Mouse (Mus musculus) c-Kit-negative CD71-positive TER-119-positive erythroid progenitor cells, embryonic 14.5 days (primary cell): ENCODE measurements around the gene Ugt1a8.

Experiments used
- DNase-seq: peaks from one replicate; pipeline ENCODE4 v3.0.0-alpha.2; 2013; ENCODE audit warnings: low read depth, low spot score

Ugt1a8 gene

DNA sequence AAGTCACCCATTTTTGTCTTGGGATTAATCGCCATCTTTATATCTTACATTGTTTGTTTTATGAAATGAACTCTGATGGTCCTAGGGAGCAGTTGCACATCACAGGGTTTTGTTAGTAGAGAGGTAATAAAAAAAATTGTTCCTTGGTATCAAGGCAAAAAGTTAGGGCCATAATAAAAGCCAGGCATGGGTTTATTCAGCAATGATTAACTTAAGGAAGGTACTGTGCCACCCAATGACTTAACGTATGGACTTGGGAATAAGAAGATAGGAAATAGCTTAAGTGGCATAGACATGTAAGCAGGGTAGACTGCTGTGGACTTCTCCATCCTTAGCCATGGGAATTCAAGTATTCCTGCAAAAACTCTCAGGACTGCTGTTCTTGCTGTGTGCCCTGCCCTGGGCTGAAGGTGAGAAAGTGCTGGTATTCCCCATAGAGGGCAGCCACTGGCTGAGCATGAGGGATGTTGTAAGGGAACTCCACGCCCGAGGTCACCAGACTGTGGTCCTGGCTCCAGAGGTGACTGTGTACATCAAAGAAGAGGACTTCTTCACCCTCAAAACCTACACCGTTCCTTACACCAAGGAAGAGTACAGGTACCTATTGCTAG, 98.8 kb downstream of the Ugt1a8 start:
- DNase-seq, result no peak

DNA sequence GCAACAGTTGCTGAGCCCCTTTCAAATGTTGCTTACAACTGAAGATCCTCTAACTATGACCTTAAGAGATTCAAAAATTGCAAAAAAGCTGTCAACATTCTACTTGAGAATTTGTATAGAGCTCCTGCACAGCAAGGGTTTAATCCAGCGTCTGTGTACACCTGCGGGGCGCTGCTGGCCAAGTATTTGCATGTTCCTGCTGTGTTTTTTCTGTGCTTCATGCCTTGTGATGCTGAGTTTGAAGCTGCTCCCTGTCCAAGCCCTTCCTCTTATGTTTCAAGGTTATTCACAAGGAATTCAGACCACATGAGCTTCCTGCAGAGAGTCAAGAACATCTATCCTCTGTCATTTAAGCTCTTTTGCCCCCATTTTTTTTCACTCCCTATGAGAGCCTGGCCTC, 104.5 kb downstream of the Ugt1a8 start:
- no peak for DNase-seq

DNA sequence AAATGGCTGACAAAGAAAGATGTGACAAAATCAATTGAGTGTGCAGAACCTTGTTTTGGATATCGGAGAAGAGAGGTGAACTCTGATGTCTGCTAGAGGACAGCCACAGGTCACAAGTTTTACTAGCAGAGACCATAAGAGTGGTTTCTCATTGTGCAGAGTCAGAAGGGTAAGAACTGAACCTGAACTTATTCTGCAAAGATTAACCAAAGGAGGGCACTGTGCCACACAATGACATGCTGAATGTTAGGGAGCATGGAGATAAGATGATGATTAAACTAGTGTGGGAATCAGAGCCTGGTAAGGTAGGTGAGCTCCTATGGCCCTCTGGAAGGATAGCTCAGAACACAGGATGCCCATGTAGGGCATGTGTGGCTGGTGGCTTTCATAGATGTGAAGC, 108.1 kb downstream of the Ugt1a8 start:
- no peak for DNase-seq

DNA sequence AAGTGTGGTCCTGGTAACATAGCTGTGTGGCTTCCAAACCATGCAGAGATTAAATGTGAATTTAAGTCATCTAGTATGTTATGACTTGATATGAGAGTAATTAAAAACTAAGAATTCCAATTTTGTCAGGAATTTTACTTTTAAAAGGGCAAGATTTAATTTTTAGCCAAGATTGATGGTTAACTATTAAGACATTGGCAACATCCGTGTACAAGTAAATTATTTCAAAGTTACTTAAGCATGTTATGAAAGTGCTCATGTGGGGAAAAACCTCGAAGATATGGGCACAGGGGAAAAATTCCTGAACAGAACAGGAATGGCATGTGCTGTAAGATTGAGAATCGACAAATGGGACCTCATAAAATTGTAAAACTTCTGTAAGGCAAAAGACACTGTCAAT, 109.8 kb downstream of the Ugt1a8 start:
- DNase-seq, result no peak

DNA sequence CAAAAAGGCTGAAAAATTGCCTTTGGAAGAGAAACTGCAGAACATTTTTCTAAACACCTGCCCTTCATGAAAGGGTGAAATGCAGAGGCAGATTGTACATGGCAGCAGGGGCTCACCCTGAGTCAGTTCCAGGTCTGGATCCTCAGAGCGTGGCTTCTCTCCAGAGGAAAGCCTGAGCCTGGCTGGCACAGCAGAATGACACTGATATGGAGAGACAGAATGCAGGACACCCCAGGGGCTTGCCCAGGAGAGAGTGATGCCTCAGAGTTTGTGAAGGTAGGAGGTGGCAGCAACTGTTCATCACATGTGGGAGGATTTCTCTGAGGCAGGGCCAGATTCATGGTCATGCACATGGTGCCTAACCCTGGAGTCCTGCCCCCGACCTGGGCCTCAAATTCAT, 112.4 kb downstream of the Ugt1a8 start:
- DNase-seq, result no peak

DNA sequence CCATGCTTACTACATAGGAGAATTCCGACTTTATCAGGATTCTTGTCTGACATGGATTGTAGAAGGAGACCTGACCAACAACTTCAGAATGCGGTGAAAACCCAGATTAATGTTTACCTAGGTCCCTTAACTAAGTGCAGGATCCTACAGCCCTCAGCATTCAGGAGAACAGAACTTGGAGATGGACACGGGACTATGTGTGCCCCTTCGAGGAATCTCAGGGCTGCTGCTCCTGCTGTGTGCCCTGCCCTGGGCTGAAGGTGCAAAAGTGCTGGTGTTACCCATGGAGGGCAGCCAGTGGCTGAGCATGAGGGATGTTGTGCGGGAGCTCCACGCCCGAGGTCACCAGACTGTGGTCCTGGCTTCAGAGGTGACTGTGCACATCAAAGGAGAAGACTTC, 112.8 kb downstream of the Ugt1a8 start, which contains the start of gene Ugt1a2:
Ugt1a2 (plus strand) TSS at position 146 of the 400 bp plus-strand sequence.
- no peak for DNase-seq

DNA sequence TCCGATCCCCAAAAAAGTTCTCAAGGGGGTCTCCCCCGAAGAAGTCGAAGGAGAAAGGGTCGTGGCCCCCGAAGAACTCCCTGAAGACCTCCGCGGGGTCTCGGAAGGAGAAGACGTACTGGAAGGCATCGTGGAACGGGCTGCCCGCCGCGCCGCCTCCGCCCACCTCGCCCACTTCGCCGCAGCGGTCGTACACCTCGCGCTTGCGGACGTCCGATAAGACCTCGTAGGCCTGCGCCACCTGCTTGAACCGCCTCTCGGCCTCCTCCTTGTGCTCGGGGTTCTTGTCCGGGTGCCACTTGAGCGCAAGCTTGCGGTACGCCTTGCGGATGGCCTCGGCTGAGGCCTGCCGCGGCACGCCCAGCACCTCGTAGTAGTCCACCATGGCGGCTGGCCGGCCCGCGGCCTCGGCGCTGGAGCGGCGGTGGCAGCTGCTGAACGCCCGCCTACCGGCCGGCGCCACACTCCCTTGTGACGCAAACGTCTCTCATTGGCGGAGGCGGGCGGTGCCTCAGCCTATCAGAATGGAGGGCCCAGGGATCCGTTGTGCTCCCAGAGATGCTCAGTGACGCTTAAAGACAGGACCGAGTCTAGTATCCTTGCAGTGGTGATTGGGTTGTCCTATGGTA, 117.8 kb downstream of the Ugt1a8 start, which contains the start of gene Dnajb3:
Dnajb3 (minus strand) TSS at position 489 of the 629 bp plus-strand sequence.
- DNase-seq, result peak; percentile 81

DNA sequence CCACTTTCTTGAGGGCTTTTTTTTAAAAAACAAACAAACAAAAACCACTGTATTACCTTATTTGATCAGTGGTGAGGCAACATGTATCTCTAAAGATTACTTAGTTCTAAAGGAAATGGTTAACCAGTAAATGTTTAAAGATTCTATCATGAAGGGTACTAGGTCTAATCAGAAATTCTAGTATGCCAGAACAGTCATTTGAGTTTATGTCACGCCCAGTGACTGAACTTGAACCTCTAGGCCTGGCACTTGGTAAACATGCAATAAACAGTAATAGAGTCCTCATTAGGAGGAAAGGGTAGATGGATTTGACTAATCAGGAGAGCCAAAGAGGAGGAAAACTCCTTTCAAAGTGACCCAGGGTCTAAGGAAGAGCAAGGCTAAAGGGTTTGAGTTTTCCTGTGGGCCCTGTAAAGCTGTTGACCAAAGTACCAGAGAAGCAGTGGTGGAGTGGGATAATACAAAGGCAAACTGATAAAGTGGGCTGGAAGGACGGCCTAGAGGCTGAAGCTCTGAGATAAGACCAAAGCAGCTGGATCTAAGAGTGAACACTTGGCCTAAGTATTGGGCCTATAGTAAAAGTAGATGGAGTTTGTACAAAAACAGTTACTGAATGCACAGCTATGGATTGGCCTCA, 119.3 kb downstream of the Ugt1a8 start:
- DNase-seq, result peak; percentile 74

DNA sequence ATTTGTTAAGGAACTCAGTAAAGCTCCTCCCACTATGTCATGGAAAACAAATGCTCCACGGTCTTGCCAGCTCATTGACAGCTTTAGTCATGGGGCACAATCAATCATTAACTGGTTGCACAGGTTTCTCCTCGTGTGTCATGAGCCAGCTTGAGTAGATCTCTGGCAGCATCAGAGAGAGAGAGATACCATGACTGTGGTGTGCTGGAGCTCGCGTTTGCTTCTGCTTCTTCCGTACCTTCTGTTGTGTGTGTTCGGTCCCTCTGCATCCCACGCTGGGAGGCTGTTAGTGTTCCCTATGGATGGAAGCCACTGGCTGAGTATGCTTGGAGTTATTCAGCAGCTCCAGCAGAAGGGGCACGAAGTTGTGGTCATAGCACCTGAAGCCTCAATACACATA, 124.2 kb downstream of the Ugt1a8 start, which contains the start of gene Ugt1a1:
Ugt1a1 (plus strand) TSS at position 148 of the 400 bp plus-strand sequence.
- no peak for DNase-seq

DNA sequence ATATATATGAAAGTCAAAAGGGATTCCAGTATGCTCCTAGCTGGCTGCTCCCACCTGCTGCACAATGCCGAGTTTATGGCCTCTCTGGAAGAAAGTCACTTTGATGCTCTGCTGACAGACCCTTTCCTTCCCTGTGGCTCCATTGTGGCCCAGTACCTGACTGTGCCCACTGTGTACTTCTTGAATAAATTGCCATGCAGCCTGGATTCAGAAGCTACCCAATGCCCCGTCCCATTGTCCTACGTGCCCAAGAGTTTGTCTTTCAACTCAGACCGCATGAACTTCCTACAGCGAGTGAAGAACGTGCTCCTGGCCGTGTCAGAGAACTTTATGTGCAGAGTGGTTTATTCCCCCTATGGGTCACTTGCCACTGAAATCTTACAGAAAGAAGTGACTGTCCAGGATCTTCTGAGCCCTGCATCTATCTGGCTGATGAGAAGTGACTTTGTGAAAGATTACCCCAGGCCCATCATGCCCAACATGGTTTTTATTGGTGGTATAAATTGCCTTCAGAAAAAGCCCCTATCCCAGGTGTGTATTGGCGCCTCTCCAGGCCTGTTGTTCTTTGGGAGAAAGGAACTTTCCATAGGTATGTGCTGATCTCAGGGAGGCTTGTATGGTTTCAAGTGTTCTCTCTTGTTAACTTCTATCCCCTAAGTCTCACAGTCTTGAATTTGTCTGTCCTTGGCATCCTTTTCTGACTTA, 124.9 kb downstream of the Ugt1a8 start:
- DNase-seq, result no peak

DNA sequence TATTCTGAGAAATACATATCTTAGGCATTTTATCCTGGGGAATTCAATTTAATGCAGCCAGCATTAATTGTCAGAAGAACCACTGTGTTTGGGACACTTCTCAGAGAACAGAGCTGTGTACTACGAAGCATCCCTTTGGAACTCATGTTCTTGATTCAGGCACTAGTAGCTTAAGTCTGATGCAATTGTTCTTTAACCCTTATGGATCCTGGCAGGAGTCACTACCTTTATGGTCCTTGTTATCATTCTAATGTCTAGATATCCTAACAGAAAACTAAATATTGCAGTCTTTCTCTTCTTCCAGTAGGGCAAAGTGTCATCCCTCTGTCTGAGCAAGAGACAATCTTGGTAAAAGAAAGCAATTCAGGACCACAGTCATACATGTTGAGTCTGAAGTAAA, 125.4 kb downstream of the Ugt1a8 start:
- no peak for DNase-seq

DNA sequence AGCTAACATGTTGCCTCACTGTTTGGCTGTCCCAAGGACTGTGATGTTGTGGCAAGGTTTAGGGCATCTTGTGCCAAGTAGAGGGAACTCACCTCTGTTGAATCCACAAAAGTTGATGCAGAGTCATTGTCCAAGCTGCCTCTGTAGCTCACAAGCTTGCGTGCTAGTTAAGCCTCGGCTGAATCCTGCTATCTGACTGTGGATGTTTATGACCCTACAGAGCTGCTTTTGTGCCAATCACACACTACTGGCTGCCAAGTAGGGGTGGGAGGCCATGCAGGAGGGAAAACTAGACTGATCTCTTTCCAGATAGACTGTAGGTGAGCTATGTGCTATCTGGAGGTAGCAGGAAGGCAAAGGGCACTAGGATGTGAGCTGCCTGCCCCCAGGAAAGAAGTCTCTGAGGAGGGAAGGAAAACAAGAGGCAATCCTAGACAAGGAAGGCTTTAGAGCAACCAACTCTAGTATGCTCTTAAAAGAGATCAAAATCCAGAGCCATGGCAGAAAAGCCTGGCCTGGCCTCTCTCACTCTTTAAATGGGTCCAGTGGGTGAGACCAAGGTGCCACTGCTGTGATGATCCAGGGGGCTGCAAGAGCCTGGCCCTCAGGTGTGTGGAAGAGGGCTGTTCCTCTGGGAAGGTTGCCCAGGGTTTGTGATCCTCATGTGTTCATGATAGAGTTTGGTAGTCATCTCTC, 126.3 kb downstream of the Ugt1a8 start:
- DNase-seq, result no peak

DNA sequence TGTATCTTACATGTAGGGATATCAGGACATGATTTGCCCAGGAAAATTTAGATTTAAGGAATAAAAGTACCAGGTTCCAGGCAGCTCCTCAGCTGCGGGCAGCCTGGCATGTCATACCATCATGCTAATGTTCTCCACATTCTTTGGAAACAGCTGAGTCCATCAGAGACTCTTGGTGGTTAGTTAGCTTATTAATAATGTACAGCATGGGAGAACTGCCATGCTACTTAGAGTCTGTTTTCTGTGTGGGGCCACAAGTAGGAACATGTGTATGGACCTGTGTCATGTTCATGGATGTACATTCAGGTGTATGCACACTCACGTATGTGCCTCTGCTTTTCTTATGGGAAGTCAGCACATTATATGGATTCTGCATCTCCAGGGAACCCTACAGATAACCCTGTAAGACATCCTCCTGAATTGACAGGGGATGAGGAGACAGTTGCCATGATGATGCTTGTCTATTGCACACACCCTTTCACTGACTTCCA, 126.9 kb downstream of the Ugt1a8 start:
- DNase-seq, result no peak

DNA sequence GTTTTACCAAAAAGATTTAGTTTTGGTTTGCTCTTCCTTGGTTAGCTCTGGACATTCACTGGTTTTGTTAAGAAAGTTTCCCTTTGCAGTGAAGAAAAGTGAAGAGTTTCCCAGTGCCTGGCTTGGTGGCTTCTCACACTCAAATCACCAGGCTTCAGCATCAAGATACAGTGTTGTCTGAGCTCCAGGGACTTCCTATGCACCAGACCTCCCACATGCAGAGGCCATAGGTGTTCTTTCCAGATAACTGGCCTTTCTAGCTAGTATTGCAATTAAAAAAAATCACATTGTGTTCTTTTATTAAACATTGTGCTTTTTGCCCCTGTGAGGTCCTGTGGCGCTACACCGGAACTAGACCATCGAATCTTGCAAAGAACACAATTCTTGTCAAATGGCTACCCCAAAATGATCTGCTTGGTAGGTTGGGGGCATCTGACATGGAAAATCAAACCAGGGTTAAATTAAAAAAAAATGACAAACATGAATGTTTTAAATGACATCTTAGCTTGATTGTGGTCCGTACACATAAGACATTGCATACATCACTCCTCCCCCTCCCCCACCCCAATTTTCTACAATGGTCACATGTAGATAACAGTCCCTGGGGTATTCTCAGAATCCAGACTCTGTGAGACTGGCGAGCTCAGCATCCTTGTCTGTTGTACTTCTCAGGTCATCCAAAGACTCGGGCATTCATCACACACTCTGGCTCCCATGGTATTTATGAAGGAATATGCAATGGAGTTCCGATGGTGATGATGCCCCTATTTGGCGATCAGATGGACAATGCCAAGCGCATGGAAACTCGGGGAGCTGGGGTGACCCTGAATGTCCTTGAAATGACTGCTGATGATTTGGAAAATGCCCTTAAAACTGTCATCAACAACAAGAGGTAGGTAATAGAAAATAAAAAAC, 128.1 kb downstream of the Ugt1a8 start:
- DNase-seq, result no peak

DNA sequence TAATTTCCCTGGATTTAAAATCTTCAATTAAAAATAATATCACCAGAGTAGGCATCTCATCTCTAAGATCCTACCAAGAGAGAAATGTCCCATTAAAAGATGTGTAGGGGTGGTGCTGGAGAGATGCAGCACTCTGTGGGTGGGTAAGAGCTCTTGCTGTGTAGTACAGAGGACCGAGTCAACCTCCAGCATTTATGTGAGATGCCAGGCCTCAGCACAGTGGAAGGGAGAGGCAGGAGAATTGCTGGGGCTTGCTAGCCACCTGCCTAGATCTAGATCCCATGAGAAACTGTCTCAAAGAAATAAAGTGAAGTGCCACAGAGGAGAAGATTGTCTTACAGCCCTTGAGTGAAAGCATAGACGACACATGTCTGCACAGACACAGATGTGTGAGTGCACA, 128.9 kb downstream of the Ugt1a8 start:
- no peak for DNase-seq

DNA sequence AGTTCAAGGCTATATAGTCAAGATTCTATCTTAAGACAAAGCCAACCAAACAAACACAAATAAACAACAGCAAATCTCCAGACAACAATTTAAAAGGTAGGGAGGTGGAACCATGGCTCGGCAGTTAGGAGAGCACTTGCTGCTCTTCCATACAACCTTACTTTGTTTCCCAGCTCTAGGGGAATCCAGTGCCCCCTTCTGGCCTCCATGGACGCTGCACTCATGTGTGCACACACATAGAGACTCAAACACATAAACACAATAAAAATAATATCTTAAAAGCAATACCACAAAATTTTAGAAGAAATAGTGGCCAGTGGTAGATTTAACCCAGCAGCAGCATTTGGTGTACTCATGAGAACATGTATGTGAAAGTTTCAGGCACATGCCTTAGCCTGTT, 129.5 kb downstream of the Ugt1a8 start:
- no peak for DNase-seq

DNA sequence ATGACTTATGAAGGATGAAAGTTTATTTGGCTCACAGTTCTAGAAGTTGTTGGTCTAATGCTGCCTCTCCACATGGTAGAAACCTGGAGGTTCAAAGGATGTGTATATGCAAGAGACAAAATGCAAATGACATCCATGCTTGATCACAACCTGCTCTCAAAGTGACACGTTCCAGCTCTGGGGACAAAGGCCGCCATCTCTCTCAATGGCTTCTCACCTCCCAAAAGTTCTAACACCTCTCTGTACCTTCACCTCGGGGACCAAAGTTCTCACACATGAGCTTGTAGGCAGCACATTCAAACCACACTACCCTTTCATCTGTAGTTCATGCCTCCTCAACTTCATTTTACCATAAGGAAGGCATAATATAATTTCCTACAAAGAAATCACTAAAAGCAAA, 130.0 kb downstream of the Ugt1a8 start:
- no peak for DNase-seq

DNA sequence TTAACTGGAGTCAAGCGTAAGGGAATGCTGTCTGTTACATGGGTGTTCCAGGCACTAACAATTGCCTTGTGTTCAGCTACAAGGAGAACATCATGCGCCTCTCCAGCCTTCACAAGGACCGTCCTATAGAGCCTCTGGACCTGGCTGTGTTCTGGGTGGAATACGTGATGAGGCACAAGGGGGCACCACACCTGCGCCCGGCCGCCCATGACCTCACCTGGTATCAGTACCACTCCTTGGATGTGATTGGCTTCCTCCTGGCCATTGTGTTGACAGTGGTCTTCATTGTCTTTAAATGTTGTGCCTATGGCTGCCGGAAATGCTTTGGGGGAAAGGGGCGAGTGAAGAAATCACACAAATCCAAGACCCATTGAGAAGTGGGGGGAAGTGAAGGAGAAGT, 130.4 kb downstream of the Ugt1a8 start:
- DNase-seq, result no peak

DNA sequence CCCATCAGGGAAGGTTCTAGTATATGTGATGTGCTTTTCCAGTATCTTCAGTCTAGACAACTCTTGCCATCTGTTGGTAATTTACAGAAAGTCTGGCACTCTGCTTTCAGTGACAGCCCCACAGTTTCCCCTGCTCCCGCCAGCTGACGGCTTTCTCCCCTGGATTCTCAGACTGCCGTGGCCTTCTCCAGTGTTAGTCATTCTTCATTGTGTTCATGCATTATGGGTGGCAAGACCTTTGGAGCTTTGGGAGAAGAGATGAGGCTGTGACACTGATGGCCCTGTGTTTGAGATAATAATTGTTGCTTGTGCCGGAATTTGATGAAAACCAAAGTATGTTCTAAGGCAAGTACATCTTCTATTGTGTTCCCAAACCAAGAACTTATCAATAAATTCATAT, 131.0 kb downstream of the Ugt1a8 start:
- DNase-seq, result no peak

DNA sequence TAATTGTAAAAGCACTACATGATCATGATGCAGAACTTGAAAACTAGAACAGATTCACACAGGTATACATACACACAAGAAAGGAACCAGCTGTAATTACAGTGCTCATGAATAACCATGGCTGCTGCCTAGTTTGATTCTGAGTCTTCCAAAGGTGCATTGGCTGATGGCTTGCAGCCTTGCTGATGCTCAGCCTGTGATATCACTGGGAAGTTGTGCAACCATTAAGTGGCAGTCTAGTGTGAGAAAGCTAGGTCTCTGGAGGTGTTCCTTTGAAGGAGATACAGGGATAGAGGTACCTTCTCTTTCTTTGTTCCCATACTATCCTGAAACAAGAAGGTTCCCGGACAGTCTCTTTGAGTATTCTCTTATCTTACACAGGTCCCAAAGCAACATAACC, 131.4 kb downstream of the Ugt1a8 start:
- no peak for DNase-seq

DNA sequence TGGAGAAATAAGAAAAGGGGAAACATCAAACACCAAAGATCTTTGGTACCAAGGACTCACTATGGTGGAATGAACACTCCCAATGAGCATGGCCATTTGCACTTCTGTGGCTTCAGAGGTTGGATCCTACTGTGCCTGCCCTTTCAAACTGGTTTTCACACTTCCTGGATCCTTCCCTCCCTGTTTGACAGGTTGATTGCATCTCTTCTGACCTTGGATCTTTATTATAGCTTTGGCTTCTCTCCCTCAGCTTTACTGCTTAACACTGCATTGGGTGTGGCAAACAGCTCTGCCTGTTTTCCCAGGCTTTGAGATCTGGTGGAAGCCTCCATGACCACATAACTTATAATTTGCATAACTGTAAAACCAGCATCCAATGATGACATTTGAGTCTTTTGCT, 132.7 kb downstream of the Ugt1a8 start:
- no peak for DNase-seq
